ENCODE assay signal across 15 mouse cellular contexts in genomic region chr16:93557646-93558045, GRCm38 (mm10). TPM values are rescaled to one million over a fixed set of nuclear protein-coding genes. Genes with fewer than 3 reads are reported as not detected.
DNase-seq lines count a peak whose midpoint lies in the region; ATAC-seq lines count a peak whose summit lies in the region.
"Had no signal": no experiment of that assay in that cellular context is flagged by ENCODE, and none has a peak within 500 bp of the region (broad histone marks: within the 10 kb centered on the region; RNA-seq: fewer than 3 reads in every experiment).

No protein-coding gene starts in this region.

- WGBS in kidney, embryonic 14.5 days = 60% methylated on average over 8 of the region's 8 CpGs
- WGBS in embryonic facial prominence, embryonic 10.5 days = 63% methylated on average over 8 of the region's 8 CpGs

- H3K27me3 ChIP-seq in kidney, embryonic 14.5 days (ENCODE audit: control insufficient read depth, insufficient read depth, low read length) = no peaks in the 10 kb centered on the region
- no peaks in the 10 kb centered on the region for H3K27me3 ChIP-seq in embryonic facial prominence, embryonic 10.5 days (replicated peaks; ENCODE audit: low read depth, poor library complexity, severe bottlenecking)
- H3K27me3 ChIP-seq: lung, embryonic 15.5 days; midbrain, embryonic 12.5 days had no signal

- H3K9ac ChIP-seq in kidney, embryonic 14.5 days (ENCODE audit: low read depth, low read length) = no peak overlapping the region
- H3K9ac ChIP-seq: forebrain, embryonic 13.5 days; hindbrain, embryonic 13.5 days; lung, embryonic 15.5 days; midbrain, embryonic 12.5 days had no signal

- ATAC-seq in kidney, embryonic 14.5 days (ENCODE audit: low FRiP score, low TSS enrichment) = no peak
- peak; percentile 22; the same call in 1 of the 2 replicates for ATAC-seq in granulocyte monocyte progenitor cell, adult 5-6 weeks (replicated peaks; ENCODE audit: poor library complexity, severe bottlenecking)
- ATAC-seq: forebrain, embryonic 13.5 days had no signal

- H3K36me3 ChIP-seq in kidney, embryonic 14.5 days (ENCODE audit: control insufficient read depth, insufficient read depth, low read length) = no peaks in the 10 kb centered on the region
- H3K36me3 ChIP-seq in embryonic facial prominence, embryonic 10.5 days (replicated peaks) = no peaks in the 10 kb centered on the region
- H3K36me3 ChIP-seq: hindbrain, embryonic 13.5 days; lung, embryonic 15.5 days; midbrain, embryonic 12.5 days had no signal

- no peak overlapping the region for H3K4me3 ChIP-seq in kidney, embryonic 14.5 days (ENCODE audit: low read length)
- no peak overlapping the region for H3K4me3 ChIP-seq in embryonic facial prominence, embryonic 10.5 days
- H3K4me3 ChIP-seq: forebrain, embryonic 13.5 days; hindbrain, embryonic 13.5 days; lung, embryonic 15.5 days; midbrain, embryonic 12.5 days had no signal

- no peak for DNase-seq in kidney, postnatal 36 days
- DNase-seq in embryonic facial prominence, embryonic 10.5 days (ENCODE audit: low spot score) = no peak
- peak; percentile 42 for DNase-seq in lung, postnatal 25 days (ENCODE audit: low spot score)
- DNase-seq in thymus, postnatal 25 days = no peak
- DNase-seq in right cerebral cortex, adult 2 months (ENCODE audit: low spot score in 2 of 2) = no peak
- DNase-seq: adrenal gland, postnatal 14 days; B cell, adult 2 months; cerebellum, adult 8-10 months; right cerebral cortex, postnatal 4 days had no signal

- no peaks in the 10 kb centered on the region; the same call in 1 of the 2 replicates for H3K9me3 ChIP-seq in kidney, embryonic 14.5 days (ENCODE audit: control insufficient read depth, low read length)
- H3K9me3 ChIP-seq in embryonic facial prominence, embryonic 10.5 days = no peaks in the 10 kb centered on the region
- H3K9me3 ChIP-seq: forebrain, embryonic 13.5 days; hindbrain, embryonic 13.5 days; lung, embryonic 15.5 days; midbrain, embryonic 12.5 days had no signal

- H3K4me1 ChIP-seq in kidney, embryonic 14.5 days (ENCODE audit: control insufficient read depth, insufficient read depth, low read length) = peaks cover 5% of the 10 kb centered on the region; the same call in 1 of the 2 replicates
- H3K4me1 ChIP-seq in embryonic facial prominence, embryonic 10.5 days = peaks cover 32% of the 10 kb centered on the region
- H3K4me1 ChIP-seq: lung, embryonic 15.5 days; midbrain, embryonic 12.5 days had no signal

- H3K4me2 ChIP-seq in kidney, embryonic 14.5 days (replicated peaks; ENCODE audit: low read depth, low read length) = peak overlapping the region; percentile 32; the same call in 1 of the 2 replicates
- H3K4me2 ChIP-seq: forebrain, embryonic 13.5 days; hindbrain, embryonic 13.5 days; lung, embryonic 15.5 days had no signal

- H3K27ac ChIP-seq in kidney, embryonic 14.5 days (ENCODE audit: low read depth, low read length) = no peak overlapping the region
- H3K27ac ChIP-seq in embryonic facial prominence, embryonic 10.5 days (replicated peaks) = peak overlapping the region; percentile 24
- H3K27ac ChIP-seq: forebrain, embryonic 13.5 days; hindbrain, embryonic 13.5 days; lung, embryonic 15.5 days; midbrain, embryonic 12.5 days had no signal

RNA-seq across cellular contexts. Expression of gene Setd4, which starts 46.2 kb away (rescaled TPM):
- 12.4 and 13.9 TPM in 2 replicates for polyA plus RNA-seq in kidney, embryonic 14.5 days (2014; fragmentation: Nextera tagmentation; extraction: Ambion mirVana)
- 15.6 and 17.7 TPM in 2 replicates for polyA plus RNA-seq in embryonic facial prominence, embryonic 10.5 days (2016; fragmentation: Nextera tagmentation; extraction: Ambion mirVana)
- total RNA-seq in granulocyte monocyte progenitor cell, adult 5-6 weeks (2014; fragmentation: Nextera tagmentation) = 3.5 and 10.8 TPM in 2 replicates
- 5.0 and 13.4 TPM in 2 replicates for total RNA-seq in granulocyte monocyte progenitor cell, adult 5-6 weeks (2017)

RNA-seq across cellular contexts. Expression of gene Cbr1, which starts 48.0 kb away (rescaled TPM):
- 96.0 and 104 TPM in 2 replicates for polyA plus RNA-seq in kidney, embryonic 14.5 days (2014; fragmentation: Nextera tagmentation; extraction: Ambion mirVana)
- polyA plus RNA-seq in embryonic facial prominence, embryonic 10.5 days (2016; fragmentation: Nextera tagmentation; extraction: Ambion mirVana) = 97.5 and 111 TPM in 2 replicates
- 20.6 and 26.7 TPM in 2 replicates for total RNA-seq in granulocyte monocyte progenitor cell, adult 5-6 weeks (2014; fragmentation: Nextera tagmentation)
- 14.6 and 19.8 TPM in 2 replicates for total RNA-seq in granulocyte monocyte progenitor cell, adult 5-6 weeks (2017)
